Mouse (Mus musculus): ENCODE results near the gene Gapvd1.

DNA sequence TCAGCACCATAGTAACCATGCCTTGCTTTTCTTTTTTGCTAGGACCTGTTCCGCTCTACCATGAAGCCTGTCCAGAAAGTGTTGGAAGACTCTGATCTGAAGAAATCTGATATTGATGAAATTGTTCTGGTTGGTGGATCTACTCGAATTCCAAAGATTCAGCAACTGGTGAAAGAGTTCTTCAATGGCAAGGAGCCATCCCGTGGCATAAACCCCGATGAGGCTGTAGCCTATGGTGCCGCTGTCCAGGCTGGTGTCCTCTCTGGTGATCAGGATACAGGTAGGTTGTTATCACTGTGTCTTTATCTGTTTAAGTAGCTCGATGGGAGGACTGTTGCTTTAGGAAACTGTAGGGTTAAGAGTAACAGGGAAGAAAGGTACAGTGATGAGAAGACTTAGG lies 19.5 kb upstream of the Gapvd1 start:
- no peak for TF ChIP-seq POLR2A (IDR thresholded peaks at IDR 0.05; ENCODE audit: extremely low read depth, insufficient read depth, low read length)
- TF ChIP-seq CTCF (IDR thresholded peaks at IDR 0.05; ENCODE audit: low read depth, low read length) = no peak
